Mouse (Mus musculus): ENCODE data around the gene Tomm70a. TPM values are rescaled to one million over a fixed set of nuclear protein-coding genes. Genes with fewer than 3 reads are reported as not detected.

The Tomm70a gene
- polyA plus RNA-seq, 1 experiment from 2014 or later, result 57.2 TPM

GRCm38 (mm10) chr16:57155899-57156298, 34.4 kb downstream of the Tomm70a start:
- ATAC-seq (ENCODE audit: insufficient number of reproducible peaks, low FRiP score), result no peak
- Histone ChIP-seq H3K27me3 (replicated peaks) (no peaks in the 10 kb centered on the region), H3K9me3 (replicated peaks) (no peaks in the 10 kb centered on the region), H3K4me2 (no peak overlapping the region), H3K4me3 (no peak overlapping the region), H3K36me3 (peaks cover 61% of the 10 kb centered on the region), H3K27ac (ENCODE audit: poor library complexity, severe bottlenecking) (no peak overlapping the region), H3K4me1 (replicated peaks) (no peaks in the 10 kb centered on the region), H3K9ac (no peak overlapping the region)

GRCm38 (mm10) chr16:57157076-57157475, 35.6 kb downstream of the Tomm70a start:
- Histone ChIP-seq H3K27me3 (replicated peaks) (no peaks in the 10 kb centered on the region), H3K4me2 (no peak overlapping the region), H3K4me1 (replicated peaks) (no peaks in the 10 kb centered on the region), H3K36me3 (peaks cover 66% of the 10 kb centered on the region), H3K9ac (no peak overlapping the region), H3K27ac (ENCODE audit: poor library complexity, severe bottlenecking) (no peak overlapping the region), H3K9me3 (replicated peaks) (no peaks in the 10 kb centered on the region), H3K4me3 (no peak overlapping the region)
- ATAC-seq (ENCODE audit: insufficient number of reproducible peaks, low FRiP score), result no peak
- WGBS, result 84% methylated on average over 4 of the region's 4 CpGs

GRCm38 (mm10) chr16:57157728-57158127, 36.2 kb downstream of the Tomm70a start:
- no peaks in the 10 kb centered on the region for H3K27me3 ChIP-seq (replicated peaks)
- 64% methylated on average over 4 of the region's 4 CpGs for WGBS
- no peak for ATAC-seq (ENCODE audit: insufficient number of reproducible peaks, low FRiP score)
- no peaks in the 10 kb centered on the region for H3K9me3 ChIP-seq (replicated peaks)
- H3K4me3 ChIP-seq, result no peak overlapping the region
- no peak overlapping the region for H3K9ac ChIP-seq
- peaks cover 64% of the 10 kb centered on the region for H3K36me3 ChIP-seq
- no peak overlapping the region for H3K27ac ChIP-seq (ENCODE audit: poor library complexity, severe bottlenecking)
- no peak overlapping the region for H3K4me2 ChIP-seq
- H3K4me1 ChIP-seq (replicated peaks), result no peaks in the 10 kb centered on the region

GRCm38 (mm10) chr16:57159835-57160234, 38.3 kb downstream of the Tomm70a start:
- ATAC-seq (ENCODE audit: insufficient number of reproducible peaks, low FRiP score), result no peak

GRCm38 (mm10) chr16:57162841-57163240, 41.3 kb downstream of the Tomm70a start:
- ATAC-seq (ENCODE audit: insufficient number of reproducible peaks, low FRiP score), result no peak
- Histone ChIP-seq H3K27me3 (replicated peaks) (no peaks in the 10 kb centered on the region), H3K4me1 (replicated peaks) (peaks cover 5% of the 10 kb centered on the region), H3K4me3 (no peak overlapping the region), H3K9ac (no peak overlapping the region), H3K27ac (ENCODE audit: poor library complexity, severe bottlenecking) (no peak overlapping the region), H3K9me3 (replicated peaks) (no peaks in the 10 kb centered on the region), H3K36me3 (peaks cover 45% of the 10 kb centered on the region), H3K4me2 (no peak overlapping the region)
- WGBS, result 89% methylated on average over 5 of the region's 5 CpGs

More at GRCm38 (mm10) chr16:57159835-57160234, 38.3 kb downstream of the Tomm70a start:
- no peaks in the 10 kb centered on the region for H3K4me1 ChIP-seq (replicated peaks)
- peaks cover 66% of the 10 kb centered on the region for H3K36me3 ChIP-seq
- no peak overlapping the region for H3K27ac ChIP-seq (ENCODE audit: poor library complexity, severe bottlenecking)
- H3K9me3 ChIP-seq (replicated peaks), result no peaks in the 10 kb centered on the region
- WGBS, result 51% methylated on average over 7 of the region's 7 CpGs
- H3K4me3 ChIP-seq, result no peak overlapping the region
- H3K27me3 ChIP-seq (replicated peaks), result no peaks in the 10 kb centered on the region
- no peak overlapping the region for H3K9ac ChIP-seq
- H3K4me2 ChIP-seq, result no peak overlapping the region

- Histone ChIP-seq H3K9me3 (replicated peaks) (no peaks in the 10 kb centered on the region), H3K4me1 (replicated peaks) (peaks cover 5% of the 10 kb centered on the region), H3K4me2 (no peak overlapping the region), H3K4me3 (no peak overlapping the region), H3K27me3 (replicated peaks) (no peaks in the 10 kb centered on the region), H3K27ac (ENCODE audit: poor library complexity, severe bottlenecking) (no peak overlapping the region), H3K9ac (no peak overlapping the region), H3K36me3 (peaks cover 38% of the 10 kb centered on the region)
- ATAC-seq (ENCODE audit: insufficient number of reproducible peaks, low FRiP score), result no peak
- WGBS, result 89% methylated on average over 1 of the region's 1 CpGs
Observed at GRCm38 (mm10) chr16:57163694-57164093, 42.2 kb downstream of the Tomm70a start.

GRCm38 (mm10) chr16:57165157-57165556, 43.7 kb downstream of the Tomm70a start:
- no peak for ATAC-seq (ENCODE audit: insufficient number of reproducible peaks, low FRiP score)
- no peak overlapping the region for H3K4me2 ChIP-seq

GRCm38 (mm10) chr16:57166086-57166485, 44.6 kb downstream of the Tomm70a start:
- WGBS, result 73% methylated on average over 6 of the region's 6 CpGs
- no peak overlapping the region for H3K27ac ChIP-seq (ENCODE audit: poor library complexity, severe bottlenecking)
- H3K27me3 ChIP-seq (replicated peaks), result no peaks in the 10 kb centered on the region
- no peak for ATAC-seq (ENCODE audit: insufficient number of reproducible peaks, low FRiP score)
- H3K36me3 ChIP-seq, result peaks cover 31% of the 10 kb centered on the region
- peak overlapping the region; percentile 71 for H3K4me2 ChIP-seq
- H3K4me3 ChIP-seq, result peak overlapping the region; percentile 80
- no peaks in the 10 kb centered on the region for H3K9me3 ChIP-seq (replicated peaks)
- peaks cover 5% of the 10 kb centered on the region for H3K4me1 ChIP-seq (replicated peaks)
- no peak overlapping the region for H3K9ac ChIP-seq

More at GRCm38 (mm10) chr16:57165157-57165556, 43.7 kb downstream of the Tomm70a start:
- Histone ChIP-seq H3K36me3 (peaks cover 32% of the 10 kb centered on the region), H3K27ac (ENCODE audit: poor library complexity, severe bottlenecking) (no peak overlapping the region), H3K9ac (no peak overlapping the region), H3K9me3 (replicated peaks) (no peaks in the 10 kb centered on the region), H3K4me1 (replicated peaks) (peaks cover 5% of the 10 kb centered on the region), H3K4me3 (no peak overlapping the region), H3K27me3 (replicated peaks) (no peaks in the 10 kb centered on the region)
- 96% methylated on average over 5 of the region's 5 CpGs for WGBS

- H3K27me3 ChIP-seq (replicated peaks), result no peaks in the 10 kb centered on the region
- under 1% methylated on average over 58 of the region's 58 CpGs for WGBS
- peak within 1 kb of the TSS; percentile 90 for H3K27ac ChIP-seq (ENCODE audit: poor library complexity, severe bottlenecking)
- no peaks in the 10 kb centered on the region for H3K9me3 ChIP-seq (replicated peaks)
- H3K4me2 ChIP-seq, result peak within 1 kb of the TSS; percentile 71
- ATAC-seq (ENCODE audit: insufficient number of reproducible peaks, low FRiP score), result peak; percentile 98
- H3K9ac ChIP-seq, result peak within 1 kb of the TSS; percentile 85
- H3K4me3 ChIP-seq, result peak within 1 kb of the TSS; percentile 80
- peaks cover 28% of the 10 kb centered on the region for H3K36me3 ChIP-seq
- peaks cover 5% of the 10 kb centered on the region for H3K4me1 ChIP-seq (replicated peaks)
Observed at GRCm38 (mm10) chr16:57166611-57167513, 45.4 kb downstream of the Tomm70a start, which contains the start of gene Nit2. Nit2 (minus strand) TSS chr16:57167341.

GRCm38 (mm10) chr16:57167514-57167912, 46.0 kb downstream of the Tomm70a start:
- H3K9me3 ChIP-seq (replicated peaks), result no peaks in the 10 kb centered on the region
- ATAC-seq (ENCODE audit: insufficient number of reproducible peaks, low FRiP score), result peak; percentile 10; the same call in 1 of the 2 replicates

GRCm38 (mm10) chr16:57168236-57168635, 46.7 kb downstream of the Tomm70a start:
- H3K36me3 ChIP-seq, result peaks cover 24% of the 10 kb centered on the region
- H3K27ac ChIP-seq (ENCODE audit: poor library complexity, severe bottlenecking), result no peak overlapping the region
- no peak overlapping the region for H3K4me2 ChIP-seq
- WGBS, result 76% methylated on average over 4 of the region's 4 CpGs
- ATAC-seq (ENCODE audit: insufficient number of reproducible peaks, low FRiP score), result no peak
- H3K9ac ChIP-seq, result no peak overlapping the region
- peaks cover 5% of the 10 kb centered on the region for H3K4me1 ChIP-seq (replicated peaks)
- no peaks in the 10 kb centered on the region for H3K9me3 ChIP-seq (replicated peaks)
- no peaks in the 10 kb centered on the region for H3K27me3 ChIP-seq (replicated peaks)
- no peak overlapping the region for H3K4me3 ChIP-seq

More at GRCm38 (mm10) chr16:57167514-57167912, 46.0 kb downstream of the Tomm70a start:
- peak overlapping the region; percentile 71 for H3K4me2 ChIP-seq
- no peaks in the 10 kb centered on the region for H3K27me3 ChIP-seq (replicated peaks)
- WGBS, result 33% methylated on average over 5 of the region's 5 CpGs
- H3K36me3 ChIP-seq, result peaks cover 26% of the 10 kb centered on the region
- H3K4me1 ChIP-seq (replicated peaks), result peaks cover 5% of the 10 kb centered on the region
- H3K27ac ChIP-seq (ENCODE audit: poor library complexity, severe bottlenecking), result peak overlapping the region; percentile 90
- peak overlapping the region; percentile 80 for H3K4me3 ChIP-seq
- peak overlapping the region; percentile 34; the same call in 1 of the 2 replicates for H3K9ac ChIP-seq
